Mouse (Mus musculus) kidney, adult 9 months (tissue): ENCODE measurements at regions not wholly inside any gene's neighbourhood (a gene's known extent, or its start where the extent isn't known, plus 50 kb on each side); places are given as distances from the start of the nearest gene placed in this dataset.

Experiments
- DNase-seq: peaks from one replicate; pipeline ENCODE4 v3.0.0; 2022

DNA sequence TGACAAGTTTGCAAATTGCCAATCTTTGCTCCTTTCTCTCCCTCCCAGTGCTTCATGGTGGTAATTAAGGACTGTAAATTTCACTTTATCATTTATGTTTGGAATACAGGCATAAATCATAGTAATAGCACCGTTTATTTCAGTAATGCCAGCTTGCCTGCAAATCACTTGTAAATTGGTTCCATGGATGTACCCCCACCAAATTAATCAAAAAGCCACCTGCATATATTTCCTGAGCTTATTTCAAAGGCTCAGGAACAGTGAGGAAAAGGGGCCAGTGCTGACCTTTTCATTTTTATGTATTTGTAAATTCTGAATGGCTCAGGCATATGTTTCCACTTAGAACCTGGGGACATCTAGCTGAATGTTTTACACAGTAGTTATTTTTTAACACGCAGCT is 115.0 kb downstream of the D3Ertd751e start:
- DNase-seq: no peak

DNA sequence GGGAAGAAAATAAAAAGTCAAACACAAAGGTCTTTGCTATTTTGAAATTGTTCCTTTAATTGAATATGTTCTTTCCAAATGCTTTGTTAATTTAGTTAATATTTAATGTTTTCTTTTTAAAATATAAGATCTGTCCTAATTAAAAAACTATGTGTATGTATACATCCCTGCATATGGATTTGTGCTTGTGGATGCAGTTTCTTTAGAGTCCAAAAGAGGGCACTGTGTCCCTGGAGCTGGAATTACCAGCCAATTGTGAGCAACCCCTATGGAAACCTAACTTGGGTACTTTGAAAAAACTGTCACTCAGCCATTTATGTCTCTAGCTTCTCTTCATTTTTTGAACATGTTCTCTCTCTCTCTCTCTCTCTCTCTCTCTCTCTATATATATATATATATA is 120.3 kb downstream of the D3Ertd751e start:
- DNase-seq: no peak

DNA sequence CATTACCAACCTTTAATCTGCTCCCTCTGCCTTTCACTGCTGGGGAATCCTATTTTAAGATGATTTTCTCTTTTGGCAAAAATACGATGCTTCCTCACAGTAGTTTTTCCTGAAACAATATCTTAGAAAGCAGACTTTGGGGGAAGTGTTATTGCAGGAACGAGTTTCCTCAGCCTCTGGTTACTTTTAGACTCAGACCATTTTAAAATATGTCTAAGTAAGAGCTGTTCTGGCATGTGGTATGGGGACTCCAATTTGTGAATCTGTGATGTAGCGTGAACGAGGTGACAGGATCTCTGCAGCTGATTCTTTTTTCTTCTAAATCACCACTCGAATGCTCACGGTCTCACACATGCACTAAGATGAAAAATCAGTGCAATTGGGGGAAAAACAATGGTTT is 166.5 kb downstream of the D3Ertd751e start:
- DNase-seq: no peak

DNA sequence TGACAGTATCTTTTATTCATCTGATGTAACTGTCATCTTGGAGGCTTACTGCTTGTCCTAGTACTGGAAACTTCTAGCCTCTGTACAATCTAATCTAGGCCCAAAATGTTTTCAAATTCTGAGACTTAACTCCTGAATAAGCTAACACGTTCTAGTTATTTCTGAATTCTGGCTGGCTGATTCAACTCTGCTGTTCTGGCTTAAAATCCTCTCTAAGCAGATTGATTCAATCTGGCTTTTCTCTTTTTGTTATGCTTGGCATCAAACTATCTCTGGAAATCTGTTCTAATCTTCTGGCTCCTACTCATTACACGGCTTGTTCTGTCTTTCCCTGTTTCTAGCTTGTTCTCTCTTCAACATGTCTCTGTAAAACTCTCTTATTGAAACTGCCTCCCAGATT is 170.8 kb downstream of the D3Ertd751e start:
- no peak for DNase-seq

DNA sequence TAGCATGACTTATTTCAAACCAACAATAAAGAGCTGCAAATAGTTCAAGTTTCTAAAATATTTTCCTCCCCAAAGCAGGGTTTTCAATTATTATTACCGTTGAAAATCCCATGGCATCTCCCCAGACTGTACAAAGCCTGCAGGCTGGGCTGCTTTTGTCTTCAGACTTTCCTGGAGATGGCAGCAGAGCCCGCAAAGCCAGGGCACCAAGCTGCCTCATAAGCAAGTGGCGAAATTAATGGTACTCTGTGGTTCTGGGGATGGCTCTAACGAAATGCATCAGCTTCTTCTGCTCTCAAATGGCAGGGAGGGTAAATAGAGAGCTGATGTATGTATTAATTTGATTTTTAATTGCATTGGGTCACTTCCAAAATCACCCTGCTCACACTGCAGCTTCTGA is 197.4 kb downstream of the D3Ertd751e start:
- DNase-seq: no peak

DNA sequence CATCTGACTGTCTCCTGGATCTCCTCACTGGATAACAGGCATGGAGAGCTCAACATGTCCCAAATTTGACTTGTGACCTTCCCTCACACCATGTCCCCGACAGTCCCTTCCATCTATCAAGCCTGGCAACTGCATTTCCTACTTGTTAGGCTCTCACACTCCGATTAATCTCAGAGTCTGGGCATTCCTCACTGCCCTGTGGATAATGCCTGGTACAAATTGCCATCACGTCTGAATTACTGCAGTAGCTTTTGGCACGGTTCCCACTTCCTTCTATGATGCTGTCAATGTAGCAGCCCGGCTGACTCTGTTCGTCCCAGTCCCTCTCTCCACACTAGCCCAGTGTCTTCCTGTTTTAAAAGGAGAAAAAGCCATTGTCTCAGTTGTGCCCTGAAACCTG is 200.6 kb downstream of the D3Ertd751e start:
- no peak for DNase-seq

DNA sequence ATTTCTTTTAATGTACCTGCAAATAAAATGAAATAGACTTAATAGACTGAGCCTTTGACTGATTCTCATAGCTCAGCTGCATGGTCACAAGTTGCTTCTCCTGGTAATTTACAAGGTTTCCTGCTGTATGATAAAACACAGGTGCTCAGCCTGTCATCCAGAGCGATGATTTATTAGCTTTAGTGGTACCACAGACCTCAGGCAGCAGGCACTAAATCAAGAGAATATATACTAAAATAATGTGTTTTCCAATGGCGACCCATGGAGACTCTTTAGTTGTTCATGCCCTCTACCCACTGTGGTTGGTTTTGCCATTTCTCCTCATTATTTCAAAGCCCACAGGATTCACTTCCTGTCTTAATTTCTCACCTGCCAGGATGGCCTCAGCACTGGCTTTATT is 207.0 kb downstream of the D3Ertd751e start:
- DNase-seq: no peak

DNA sequence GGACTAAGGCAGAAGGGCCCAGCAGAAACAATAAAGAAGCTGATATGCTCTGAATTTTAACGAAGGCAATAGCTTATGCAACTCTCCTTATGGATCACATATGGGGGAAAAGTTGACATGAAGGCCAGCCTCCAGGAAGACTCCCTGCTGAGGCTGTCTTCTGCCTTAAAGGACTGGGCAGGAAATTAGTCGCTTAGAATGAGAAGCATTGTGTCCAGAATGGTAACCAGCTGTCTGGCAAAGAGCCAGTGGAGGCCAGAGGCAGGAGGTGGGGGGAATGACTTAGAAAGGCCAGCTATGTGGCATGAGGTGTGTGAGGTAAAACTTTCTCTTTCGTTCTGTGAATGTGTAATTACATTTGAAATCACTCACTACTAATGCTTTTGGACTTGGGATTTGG is 215.0 kb downstream of the D3Ertd751e start:
- no peak for DNase-seq

DNA sequence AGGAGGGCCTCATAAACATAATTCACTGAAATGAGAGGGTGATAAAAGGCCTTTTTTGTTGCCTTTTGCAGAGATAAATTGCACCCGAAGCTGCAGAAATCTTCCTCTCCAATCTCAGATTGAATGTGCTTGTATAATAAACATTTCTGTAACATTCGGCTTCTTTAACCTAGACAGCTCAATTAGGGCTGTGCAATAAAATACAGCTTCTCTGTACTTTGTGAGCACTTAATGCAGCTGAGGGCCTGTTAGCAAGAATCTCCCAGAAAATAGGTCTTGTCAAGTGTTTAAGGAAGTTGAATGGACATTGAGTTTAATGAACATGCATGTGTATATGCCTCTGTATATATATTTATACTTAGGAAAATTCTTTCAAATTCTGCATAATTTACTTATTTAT is 217.8 kb downstream of the D3Ertd751e start:
- no peak for DNase-seq

DNA sequence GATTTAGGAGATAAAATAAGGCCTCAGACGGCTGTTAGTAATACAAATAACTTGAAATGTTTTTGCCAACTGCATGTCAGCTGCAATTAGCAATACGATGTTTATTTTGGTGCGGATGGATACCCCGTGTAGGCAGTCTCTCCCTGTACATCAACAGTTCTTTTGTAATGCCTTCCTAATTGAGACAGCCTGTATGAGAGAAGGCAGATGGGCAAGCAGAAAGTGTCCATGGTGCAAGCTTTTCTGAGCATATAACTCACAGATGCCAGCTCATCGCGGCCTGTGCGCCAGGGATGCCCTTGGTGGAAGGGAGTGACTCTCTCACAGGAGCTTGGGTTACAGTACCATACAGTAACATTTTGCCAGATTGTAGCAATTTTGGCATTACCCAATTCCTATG is 220.5 kb downstream of the D3Ertd751e start:
- DNase-seq: no peak

DNA sequence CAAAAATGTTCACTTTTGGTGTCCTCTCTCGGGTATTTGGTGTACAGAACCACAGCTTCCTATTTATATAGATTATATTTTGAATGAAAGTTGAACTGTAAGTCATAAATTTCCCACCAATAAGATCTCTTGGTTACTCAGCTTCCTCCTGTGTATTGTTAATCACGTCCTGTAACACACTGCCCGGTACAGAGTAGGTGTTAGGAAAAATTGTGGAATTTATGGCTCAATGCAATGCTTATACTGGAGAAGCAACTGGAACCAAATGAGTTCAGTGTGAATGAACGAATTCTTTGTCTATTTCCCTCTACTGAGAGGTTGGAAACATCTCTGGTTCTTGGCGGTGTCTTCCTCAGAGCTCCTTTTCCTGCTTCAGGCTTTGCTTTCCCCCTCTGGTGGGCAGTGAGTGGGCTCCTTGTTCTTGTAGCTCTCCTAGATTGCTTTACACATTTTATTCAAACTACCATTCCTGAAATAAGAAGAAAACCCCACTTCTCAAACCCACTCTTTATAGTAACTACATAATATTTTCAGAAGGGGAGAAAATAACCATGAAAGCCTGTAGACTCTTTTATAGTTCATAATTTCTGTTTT is 264.4 kb downstream of the D3Ertd751e start:
- DNase-seq: no peak

DNA sequence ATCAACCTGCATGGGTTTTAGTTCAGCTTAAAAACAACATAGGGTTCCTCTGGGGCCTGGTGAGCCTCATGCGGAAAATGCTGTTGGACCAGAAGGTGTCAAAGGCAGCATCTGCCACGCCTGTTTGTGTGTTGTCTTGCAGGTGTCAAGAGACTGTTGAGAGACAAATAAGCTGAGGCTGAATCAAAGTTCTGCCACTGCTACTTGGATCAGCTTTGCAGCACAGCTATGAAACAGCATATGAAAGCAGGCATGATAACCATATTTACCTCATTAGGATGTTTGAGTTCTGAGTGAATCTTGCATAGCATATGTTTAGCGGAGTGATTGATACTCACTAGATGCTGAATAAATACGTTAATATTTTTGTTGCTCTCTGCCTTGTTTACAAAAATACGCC is 280.8 kb downstream of the D3Ertd751e start:
- no peak for DNase-seq

DNA sequence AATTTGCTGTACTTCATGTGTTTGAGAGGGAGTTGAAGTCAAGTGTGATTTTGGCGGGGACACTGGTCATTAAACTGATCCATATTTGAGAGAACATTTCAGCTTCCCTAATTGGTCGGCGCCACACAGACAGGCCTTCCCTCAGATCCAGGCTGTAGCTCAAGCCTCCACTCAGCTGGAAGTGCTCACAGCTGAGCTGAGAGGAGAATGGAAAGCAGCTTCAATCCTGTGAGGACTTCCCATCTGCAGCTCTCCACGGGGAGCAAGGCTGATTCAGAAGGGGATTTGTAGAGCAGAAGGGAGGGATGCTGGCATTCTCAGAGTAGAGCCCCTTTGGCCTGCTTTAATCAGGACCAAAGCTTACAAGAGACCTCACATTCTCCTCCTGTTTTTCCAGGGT is 297.2 kb downstream of the D3Ertd751e start:
- DNase-seq: no peak

DNA sequence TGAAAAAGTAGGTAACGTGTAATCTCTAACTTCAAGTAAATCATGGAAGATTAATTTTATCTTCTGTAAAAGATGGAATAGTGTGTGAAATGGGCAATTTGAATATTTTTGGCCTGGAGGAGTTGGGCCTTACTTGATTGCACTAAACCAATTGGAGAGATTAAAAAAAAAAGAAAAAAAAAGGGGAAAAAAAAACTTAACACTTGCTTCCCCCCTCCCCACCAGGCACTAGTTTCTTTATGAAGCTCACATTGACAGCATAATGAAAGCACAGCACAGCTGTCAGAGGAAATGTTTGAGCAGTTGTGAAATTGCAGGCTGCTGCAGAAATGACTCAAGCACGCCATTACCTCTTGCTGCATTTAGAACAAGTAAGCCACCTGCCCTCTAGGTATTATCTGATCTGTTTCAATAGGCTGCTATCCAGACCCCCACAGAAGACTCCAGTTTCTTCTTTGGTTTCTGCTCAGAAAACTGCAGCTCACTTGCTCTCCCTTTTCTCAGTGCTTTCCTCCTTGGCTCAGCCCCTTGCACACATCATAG is 297.9 kb downstream of the D3Ertd751e start:
- DNase-seq: no peak

DNA sequence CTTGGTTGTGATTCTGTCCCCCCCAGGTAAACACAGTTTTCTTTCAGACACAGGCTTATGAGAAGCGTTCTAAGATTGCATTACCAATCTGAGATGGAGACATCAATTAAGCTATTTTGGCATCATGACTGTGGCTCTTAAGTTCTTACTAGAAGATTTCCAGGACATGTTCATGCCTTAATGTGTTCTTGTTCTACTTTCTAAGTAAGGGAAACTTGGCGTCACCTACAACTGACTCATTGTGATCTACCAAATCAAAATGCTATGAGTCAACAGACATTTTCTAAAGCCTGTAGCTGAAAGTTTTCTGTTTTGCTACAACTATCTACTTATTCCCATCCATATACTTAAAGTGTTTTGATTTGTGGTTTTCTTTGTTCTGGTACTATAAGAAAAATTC is 298.5 kb downstream of the D3Ertd751e start:
- no peak for DNase-seq

DNA sequence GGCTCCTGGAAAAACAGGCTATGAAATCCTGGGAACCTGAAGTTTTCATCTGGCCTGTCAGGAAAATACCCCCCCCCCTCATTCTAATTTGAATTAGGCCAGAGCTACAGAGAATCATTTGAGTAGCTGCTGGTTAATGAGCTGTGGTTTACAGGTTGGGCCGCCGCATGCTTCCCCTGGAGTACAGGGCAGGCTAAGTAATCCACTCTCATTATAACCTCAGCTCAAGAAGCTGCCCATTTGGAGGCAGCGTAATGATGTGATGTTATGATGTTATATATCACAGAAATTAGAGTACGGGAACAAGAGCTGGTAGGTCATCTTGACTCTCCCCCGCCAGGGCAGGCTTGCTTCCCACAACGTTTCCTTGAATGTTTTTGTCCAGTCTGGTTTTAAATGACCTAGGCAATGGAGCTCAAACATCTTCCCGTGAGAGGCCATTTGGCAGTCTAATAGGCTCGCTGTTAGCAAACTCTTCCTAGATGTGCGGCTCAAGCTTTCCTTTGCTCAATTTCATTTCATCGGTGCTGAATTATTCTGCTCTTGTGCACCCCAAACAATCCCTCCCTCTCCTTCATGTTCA is 315.0 kb downstream of the D3Ertd751e start:
- DNase-seq: no peak

DNA sequence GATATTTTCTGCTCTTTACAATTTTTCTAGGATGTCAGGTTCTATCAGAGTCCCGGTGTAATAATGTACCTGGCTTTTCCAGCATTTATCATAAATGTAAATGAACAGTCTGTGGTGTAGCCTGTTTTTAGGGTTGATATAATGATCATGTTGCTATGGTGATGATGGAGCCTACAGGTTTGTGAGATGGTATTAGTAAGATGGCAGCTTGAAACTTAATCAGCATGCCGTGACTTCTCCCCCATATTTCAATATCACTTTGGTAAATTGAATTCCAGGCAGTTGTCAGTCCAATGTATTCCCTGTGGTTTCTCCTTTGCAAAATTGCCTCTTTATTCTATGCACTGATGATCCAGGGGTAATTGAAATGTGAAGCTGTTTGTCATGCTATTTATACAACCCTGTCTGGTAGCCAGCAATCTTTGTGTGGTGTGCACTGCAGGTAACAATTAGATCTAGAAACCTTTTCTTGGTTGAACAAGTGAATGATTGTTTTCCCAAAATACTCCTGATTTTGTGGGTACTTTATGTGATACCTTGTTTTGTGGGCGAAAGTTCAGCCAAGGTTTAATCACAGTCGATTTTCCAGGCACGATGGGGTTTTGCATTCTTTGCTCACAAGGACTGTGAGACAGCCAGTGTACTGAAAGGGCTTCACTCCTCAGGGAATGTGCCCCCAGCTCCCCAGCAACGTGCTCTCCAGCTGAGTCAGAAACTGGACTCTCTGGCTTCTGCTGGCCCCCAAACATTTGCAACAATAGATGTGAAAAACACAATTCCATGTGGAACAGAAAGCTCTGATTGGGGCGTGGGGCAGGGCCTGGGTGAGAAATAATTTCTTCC is 322.9 kb downstream of the D3Ertd751e start:
- no peak for DNase-seq

DNA sequence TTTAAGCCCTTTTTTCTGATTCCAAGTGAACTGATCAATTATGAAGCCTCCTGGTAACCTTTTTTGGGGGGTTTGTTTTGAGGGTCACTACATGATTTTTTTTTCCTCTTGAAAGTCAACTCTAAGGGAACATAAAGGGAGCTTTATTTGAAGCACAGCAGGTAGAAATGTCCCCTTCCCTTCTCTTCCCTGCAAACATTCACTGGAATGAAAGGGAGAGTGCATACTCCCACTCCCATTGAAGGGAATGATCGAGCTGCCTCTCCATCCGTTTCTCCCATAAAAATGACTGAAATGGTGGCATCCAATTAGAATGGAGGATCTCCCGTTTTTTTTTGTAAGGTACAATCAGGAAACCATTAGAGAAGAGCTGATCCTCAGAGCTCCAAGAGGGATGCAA is 323.6 kb downstream of the D3Ertd751e start:
- DNase-seq: no peak

DNA sequence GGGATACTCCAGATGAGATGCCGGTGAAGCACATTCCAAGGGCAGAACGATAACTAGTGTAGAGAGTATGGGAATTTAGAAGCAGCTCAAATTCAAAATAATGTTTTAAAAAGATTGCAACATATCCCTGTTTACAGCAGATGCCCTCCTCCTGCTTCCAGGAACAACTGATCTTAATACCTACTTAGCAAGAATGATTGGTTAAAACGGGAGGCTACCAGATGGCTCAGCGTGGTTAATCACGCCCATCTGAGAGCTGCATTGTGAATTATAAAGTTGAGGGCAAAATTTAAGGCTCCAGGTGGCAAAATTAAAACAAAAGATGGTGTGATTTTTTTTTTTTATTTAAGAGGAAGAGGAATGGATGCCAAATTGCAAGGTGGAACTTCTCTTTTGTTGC is 324.6 kb downstream of the D3Ertd751e start:
- DNase-seq: no peak

DNA sequence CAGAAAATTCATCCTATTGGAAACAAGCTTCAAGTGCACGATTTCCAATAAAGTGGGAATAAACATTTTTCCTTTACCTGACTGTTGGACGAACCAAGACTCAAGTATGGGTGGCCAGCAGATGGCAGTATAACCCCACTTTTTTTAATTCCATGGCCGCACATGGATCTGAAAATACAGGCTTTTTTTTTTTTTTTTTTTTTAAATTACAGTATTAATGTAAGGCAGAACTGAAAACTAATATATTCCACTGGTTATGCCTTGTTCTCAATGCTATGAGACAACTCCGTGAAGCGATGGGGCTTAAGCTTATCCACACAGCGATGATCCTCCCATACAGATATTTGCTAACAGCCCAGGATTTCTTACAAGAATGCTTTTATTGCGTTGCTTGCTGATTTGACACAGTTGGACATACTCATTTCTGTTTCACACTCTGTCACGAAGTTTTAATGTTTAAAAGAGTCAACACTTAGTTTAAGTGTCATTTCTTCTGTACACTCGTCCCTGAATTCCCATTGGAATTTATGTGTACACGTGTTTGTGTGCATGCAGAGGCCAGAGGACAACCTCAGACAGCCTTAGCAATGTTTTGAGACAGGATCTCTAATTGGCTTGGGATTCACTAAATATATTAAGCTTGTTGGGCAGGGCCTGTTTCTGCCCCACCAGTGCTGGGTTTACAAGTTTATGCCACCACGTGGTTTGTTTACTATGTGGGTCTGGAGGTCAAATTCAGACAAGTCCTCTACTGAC is 332.3 kb downstream of the D3Ertd751e start:
- peak; percentile 16 for DNase-seq

DNA sequence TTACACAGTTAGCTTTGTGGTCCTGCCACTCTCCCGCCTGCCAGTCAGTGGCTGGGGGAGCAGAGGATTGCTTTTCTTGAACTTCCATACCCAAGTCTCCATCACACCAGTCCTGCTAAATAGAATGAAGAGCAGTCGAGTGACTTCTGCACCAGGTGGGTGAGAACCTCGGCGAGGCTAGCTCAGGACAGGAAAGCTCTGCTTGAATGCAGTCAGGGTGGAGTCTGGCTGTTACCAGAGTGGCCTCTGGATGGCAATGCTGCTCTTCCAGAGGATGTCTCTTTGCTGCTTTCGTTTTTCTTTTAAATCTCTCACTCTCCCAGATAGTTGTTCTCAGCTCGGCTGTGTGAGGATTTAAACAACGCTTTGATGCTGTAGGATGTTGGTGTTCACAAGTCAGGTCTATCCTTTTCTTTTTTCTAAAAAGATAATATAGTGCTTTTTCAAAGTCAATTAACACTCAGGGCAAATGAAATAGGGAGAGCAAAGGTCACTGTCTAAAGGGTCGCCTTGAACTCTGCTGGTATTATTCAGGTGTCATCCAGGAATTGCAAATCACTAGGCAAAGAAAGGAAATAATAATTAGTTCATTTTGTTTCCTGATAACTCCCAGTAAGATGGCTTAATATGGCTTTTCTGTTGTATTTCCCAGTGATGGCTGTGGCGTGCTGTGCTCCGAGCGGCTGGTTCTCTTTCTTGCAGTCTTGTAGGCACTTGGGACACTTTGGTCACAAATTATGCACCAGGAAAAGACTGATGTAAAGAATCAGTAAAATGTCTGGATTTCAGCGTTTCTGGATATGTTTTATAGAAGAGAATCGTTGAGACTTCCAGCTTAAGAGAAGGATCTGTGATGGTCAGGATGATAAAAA is 368.8 kb downstream of the D3Ertd751e start:
- DNase-seq: peak; percentile 29

DNA sequence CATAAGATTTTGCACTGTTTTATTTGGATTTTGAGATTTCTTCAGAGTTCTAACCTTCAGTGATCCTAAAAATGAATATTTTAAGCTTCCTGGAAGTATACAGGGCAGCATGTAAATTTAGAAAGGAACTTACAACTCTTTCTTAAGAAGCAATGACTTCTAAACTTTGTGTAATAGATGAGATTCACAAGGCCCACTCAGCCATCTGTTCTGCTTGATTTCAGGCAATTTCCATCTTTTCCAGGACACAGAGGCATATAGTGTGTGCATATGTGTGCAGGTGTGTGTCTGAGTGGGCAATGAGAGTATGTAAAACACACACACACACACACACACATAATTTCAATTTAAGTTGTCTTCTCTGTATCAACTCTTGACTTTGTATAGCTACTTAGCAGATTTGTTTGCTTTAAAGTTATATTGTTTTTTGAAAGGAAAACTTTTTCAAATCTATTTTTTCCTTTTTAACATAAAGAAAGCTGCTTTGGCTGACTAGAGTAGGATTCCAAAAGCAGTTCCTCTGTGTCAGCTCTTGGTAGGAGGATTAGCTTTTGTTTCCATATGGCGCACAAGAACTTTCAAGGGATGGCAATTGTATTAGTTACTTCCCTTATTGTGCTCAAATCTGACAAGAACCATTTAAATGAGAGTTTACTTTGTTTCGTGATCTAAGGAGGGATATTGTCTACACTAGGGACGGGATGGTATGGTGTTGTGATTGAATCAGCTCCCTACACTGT is 387.6 kb downstream of the D3Ertd751e start:
- no peak for DNase-seq
